Mouse (Mus musculus): ENCODE data around the gene Bmpr1a. TPM values are rescaled to one million over a fixed set of nuclear protein-coding genes. Genes with fewer than 3 reads are reported as not detected.
"Not testable (repeated sequence)": the region's sequence is repeated elsewhere in the genome, so short reads cannot be mapped to it uniquely, and the experiment has no call there.

The Bmpr1a gene
- total RNA-seq, 2 experiments from 2014 or later, result 37.9 to 47.0 TPM

GRCm38 (mm10) chr14:34454282-34454681, 48.9 kb downstream of the Bmpr1a start:
- intact Hi-C loops (cut with DNase I), result no loop called here

GRCm38 (mm10) chr14:34453648-34454047, 49.5 kb downstream of the Bmpr1a start:
- intact Hi-C loops (cut with DNase I), result no loop called here
- peak; percentile 27 for DNase-seq

More at GRCm38 (mm10) chr14:34454282-34454681, 48.9 kb downstream of the Bmpr1a start:
- DNase-seq, result no peak

- intact Hi-C loops (cut with DNase I), result no loop called here
- no peak for DNase-seq
Observed at GRCm38 (mm10) chr14:34451872-34452271, 51.3 kb downstream of the Bmpr1a start.

GRCm38 (mm10) chr14:34450451-34450850, 52.7 kb downstream of the Bmpr1a start:
- no peak for DNase-seq
- intact Hi-C loops (cut with DNase I), result no loop called here

- DNase-seq, result no peak
- intact Hi-C loops (cut with DNase I), result no loop called here
Observed at GRCm38 (mm10) chr14:34449807-34450206, 53.3 kb downstream of the Bmpr1a start.

- intact Hi-C loops (cut with DNase I), result no loop called here
- DNase-seq, result no peak
Observed at GRCm38 (mm10) chr14:34448398-34448797, 54.7 kb downstream of the Bmpr1a start.

GRCm38 (mm10) chr14:34447659-34448058, 55.5 kb downstream of the Bmpr1a start:
- no peak for DNase-seq

GRCm38 (mm10) chr14:34446624-34447023, 56.5 kb downstream of the Bmpr1a start:
- DNase-seq, result no peak
- intact Hi-C loops (cut with DNase I), result no loop called here

More at GRCm38 (mm10) chr14:34447659-34448058, 55.5 kb downstream of the Bmpr1a start:
- intact Hi-C loops (cut with DNase I), result no loop called here

- intact Hi-C loops (cut with DNase I), result no loop called here
- DNase-seq, result no peak
Observed at GRCm38 (mm10) chr14:34445348-34445747, 57.8 kb downstream of the Bmpr1a start.

- no peak for DNase-seq
- intact Hi-C loops (cut with DNase I), result no loop called here
Observed at GRCm38 (mm10) chr14:34444924-34445323, 58.2 kb downstream of the Bmpr1a start.

GRCm38 (mm10) chr14:34444368-34444767, 58.8 kb downstream of the Bmpr1a start:
- DNase-seq, result no peak
- intact Hi-C loops (cut with DNase I), result no loop called here

- DNase-seq, result no peak
- intact Hi-C loops (cut with DNase I), result no loop called here
Observed at GRCm38 (mm10) chr14:34442531-34442930, 60.6 kb downstream of the Bmpr1a start.

- DNase-seq, result no peak
- intact Hi-C loops (cut with DNase I), result no loop called here
Observed at GRCm38 (mm10) chr14:34440526-34441066, 62.5 kb downstream of the Bmpr1a start.

- DNase-seq, result no peak
- intact Hi-C loops (cut with DNase I), result no loop called here
Observed at GRCm38 (mm10) chr14:34429069-34429468, 74.1 kb downstream of the Bmpr1a start.

GRCm38 (mm10) chr14:34428274-34428673, 74.9 kb downstream of the Bmpr1a start:
- DNase-seq, result no peak

GRCm38 (mm10) chr14:34421078-34421477, 82.1 kb downstream of the Bmpr1a start:
- intact Hi-C loops (cut with DNase I), result no loop called here
- no peak for DNase-seq

More at GRCm38 (mm10) chr14:34428274-34428673, 74.9 kb downstream of the Bmpr1a start:
- intact Hi-C loops (cut with DNase I), result no loop called here

GRCm38 (mm10) chr14:34417501-34417900, 85.6 kb downstream of the Bmpr1a start:
- DNase-seq, result no peak
- intact Hi-C loops (cut with DNase I), result no loop called here

GRCm38 (mm10) chr14:34416946-34417345, 86.2 kb downstream of the Bmpr1a start:
- DNase-seq; intact Hi-C loops (cut with DNase I): not testable (repeated sequence)

- no peak for DNase-seq
- intact Hi-C loops (cut with DNase I), result no loop called here
Observed at GRCm38 (mm10) chr14:34412164-34412896, 90.8 kb downstream of the Bmpr1a start.

GRCm38 (mm10) chr14:34410716-34411115, 92.4 kb downstream of the Bmpr1a start:
- no peak for DNase-seq
- intact Hi-C loops (cut with DNase I), result no loop called here

GRCm38 (mm10) chr14:34403424-34403823, 99.7 kb downstream of the Bmpr1a start:
- no peak for DNase-seq
- intact Hi-C loops (cut with DNase I), result no loop called here

GRCm38 (mm10) chr14:34402871-34403270, 100.3 kb downstream of the Bmpr1a start:
- intact Hi-C loops (cut with DNase I), result no loop called here
- no peak for DNase-seq

Data from left cerebral cortex, postnatal 4 days (tissue).